Mouse (Mus musculus) lung, adult 18-20 months (tissue): ENCODE results near the gene Dicer1.
"Not testable (repeated sequence)": the region's sequence is repeated elsewhere in the genome, so short reads cannot be mapped to it uniquely, and the experiment has no call there.

ENCODE experiments used
- DNase-seq, 2 experiments: peaks; one replicate each; pipeline ENCODE4 v3.0.0; 2022; ENCODE audit warnings: mixed read lengths in 2 of 2

The Dicer1 gene

GRCm38 (mm10) chr12:104740841-104741787, 10.6 kb downstream of the Dicer1 start:
- no peak for DNase-seq

DNA sequence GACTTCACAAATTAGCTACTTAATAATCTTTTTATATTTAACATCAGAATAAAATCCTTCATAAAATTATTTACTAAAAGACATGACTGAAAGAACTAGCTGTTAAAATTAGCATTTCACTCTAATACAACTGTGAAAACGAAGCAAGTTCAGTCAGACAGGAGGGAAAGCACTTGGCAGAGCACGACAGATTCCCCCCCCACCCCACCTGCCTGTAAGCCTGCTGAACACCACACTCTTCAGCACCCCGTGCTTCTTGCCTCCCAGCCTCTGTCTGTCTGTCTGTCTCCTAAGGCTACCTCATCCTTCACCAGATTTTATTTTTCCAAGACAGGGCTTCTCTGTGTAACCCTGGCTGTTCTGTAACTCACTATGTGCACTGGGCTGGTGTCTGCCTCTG, 12.8 kb downstream of the Dicer1 start:
- DNase-seq: no peak

DNA sequence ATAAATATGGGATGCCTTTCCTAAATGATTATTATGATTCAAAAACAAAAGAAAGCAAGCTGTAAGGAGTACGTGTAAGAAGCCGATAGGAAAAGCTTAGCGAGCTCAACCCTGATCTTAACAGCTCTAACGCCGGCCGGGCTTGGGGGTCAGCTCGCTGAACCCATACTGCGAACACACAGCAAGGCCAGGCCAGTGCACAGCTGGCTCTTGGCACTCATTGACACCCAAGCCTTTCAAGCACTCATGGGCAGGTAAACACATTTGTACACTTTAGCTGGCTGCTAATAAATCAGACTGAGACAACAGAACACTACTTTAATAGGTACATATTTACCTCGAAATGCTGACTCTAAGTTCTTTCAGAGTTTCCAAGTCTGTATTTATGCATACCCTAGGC, 13.3 kb downstream of the Dicer1 start:
- no peak for DNase-seq

DNA sequence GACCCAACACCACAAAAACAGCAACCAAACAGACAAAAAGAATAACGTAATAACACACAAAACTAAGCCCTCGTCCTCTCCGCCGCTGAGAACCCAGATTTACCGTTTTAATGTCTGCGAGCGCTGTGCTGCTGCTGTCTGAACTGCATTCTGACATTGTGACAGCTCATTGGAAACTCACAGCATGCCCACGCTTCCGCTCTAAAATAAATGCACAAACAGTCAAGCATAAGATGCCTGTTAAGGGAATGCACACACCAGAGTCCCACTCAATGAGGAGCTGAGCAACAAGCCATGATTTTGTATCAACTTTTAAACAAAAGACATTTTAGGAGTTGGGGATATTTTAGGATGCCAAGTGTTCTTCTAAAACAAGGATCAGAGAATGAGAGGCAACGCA, 14.1 kb downstream of the Dicer1 start:
- DNase-seq: no peak

- DNase-seq: no peak
Observed at GRCm38 (mm10) chr12:104735993-104736395, 15.8 kb downstream of the Dicer1 start.

- no peak for DNase-seq
Observed at GRCm38 (mm10) chr12:104733165-104733564, 18.6 kb downstream of the Dicer1 start.

DNA sequence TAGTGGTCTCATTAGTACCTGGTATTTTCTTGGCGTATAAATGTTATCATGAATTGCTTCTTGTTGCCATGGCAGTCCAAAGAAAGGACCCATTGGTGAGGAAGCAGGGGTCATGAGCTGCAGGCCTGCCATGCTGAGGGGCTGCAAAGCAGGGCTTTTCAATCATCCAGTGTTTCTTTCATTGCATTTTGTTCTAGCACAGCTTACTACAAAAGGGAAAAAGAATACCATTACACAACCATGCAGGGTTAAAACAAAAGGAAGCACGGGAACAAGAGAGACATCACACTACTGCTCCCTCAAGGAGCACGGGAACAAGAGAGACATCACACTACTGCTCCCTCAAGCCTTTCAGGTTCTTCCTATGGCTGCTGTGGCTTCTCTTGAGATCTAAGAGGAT, 20.0 kb downstream of the Dicer1 start:
- DNase-seq: no peak

DNA sequence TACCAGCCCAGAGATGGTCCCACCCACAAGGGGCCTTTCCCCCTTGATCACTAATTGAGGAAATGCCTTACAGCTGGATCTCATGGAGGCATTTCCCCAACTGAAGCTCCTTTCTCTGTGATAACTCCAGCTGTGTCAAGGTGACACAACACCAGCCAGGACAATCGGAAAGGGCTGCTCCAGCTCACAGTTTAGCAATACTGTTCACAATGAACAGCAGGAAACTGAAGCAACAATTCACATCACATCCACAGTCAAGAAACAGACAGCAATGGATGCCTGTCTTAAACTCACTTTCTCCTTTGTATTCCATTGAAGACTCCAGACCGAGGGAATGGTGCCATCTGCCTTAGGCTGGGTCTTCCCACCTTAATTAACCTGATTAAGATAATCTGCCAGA, 25.3 kb downstream of the Dicer1 start:
- DNase-seq: not testable (repeated sequence)

DNA sequence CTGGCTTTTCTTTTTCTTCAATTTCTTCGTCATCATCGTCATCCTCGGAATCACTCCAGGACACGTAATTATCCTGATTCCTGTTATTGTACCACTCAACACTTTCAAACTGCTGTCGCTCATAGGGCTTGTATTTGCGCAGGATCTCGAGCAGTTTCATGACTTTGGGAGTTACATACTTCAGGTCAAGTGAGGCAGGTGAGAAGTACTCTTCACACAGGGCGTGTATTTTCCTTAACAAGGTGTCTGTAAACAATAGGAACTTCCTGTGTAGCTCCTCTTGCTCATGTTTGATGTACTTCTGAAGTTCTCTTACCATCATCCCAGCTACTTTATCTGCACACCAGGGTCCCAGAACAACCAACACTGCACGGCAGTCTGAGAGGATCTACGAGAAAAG, 29.7 kb downstream of the Dicer1 start:
- DNase-seq: peak; percentile 18 to 58

- DNase-seq: no peak
Observed at GRCm38 (mm10) chr12:104721011-104721410, 30.7 kb downstream of the Dicer1 start.

DNA sequence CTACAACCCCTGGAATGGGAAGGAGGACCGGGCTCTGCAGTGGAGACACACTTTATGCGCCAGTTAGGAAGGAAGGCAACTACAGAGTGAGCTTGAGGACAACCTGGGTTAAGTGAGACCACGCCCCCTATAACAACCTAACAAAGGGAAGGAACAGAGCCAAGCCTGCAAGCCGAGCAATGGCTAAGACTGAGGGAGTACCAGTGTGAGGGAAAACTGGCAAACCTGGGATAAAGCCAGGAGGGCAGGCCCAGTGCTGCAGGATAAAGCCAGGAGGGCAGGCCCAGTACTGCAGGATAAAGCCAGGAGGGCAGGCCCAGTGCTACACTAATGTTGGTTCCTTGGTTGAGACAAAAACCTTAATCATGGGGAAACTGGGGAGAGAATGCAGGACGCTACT, 32.8 kb downstream of the Dicer1 start:
- DNase-seq: peak in 1 of 2 experiments; percentile 17

DNA sequence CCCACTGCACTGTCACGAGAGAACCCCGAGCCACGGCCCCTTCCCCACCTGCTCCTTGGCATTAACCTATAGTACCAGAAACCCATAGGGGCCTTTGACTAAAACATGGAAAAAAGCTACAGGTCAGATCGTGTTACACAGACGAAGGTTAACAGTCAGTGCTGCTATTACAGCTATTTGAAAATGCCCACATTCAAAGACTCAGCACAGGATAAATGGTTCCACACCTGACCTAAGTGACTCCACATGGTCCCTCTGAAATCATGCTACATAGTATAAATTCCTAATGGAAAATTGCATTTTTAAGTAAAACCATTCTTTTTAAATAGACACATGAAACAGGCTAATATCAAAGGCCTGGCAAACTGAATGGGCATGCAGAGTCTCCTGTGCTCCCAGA, 35.3 kb downstream of the Dicer1 start:
- DNase-seq: no peak

GRCm38 (mm10) chr12:104715453-104715852, 36.3 kb downstream of the Dicer1 start:
- DNase-seq: no peak

- no peak for DNase-seq
Observed at GRCm38 (mm10) chr12:104700266-104700665, 51.5 kb downstream of the Dicer1 start.

GRCm38 (mm10) chr12:104699753-104700152, 52.0 kb downstream of the Dicer1 start:
- DNase-seq: peak in 1 of 2 experiments; percentile 25

DNA sequence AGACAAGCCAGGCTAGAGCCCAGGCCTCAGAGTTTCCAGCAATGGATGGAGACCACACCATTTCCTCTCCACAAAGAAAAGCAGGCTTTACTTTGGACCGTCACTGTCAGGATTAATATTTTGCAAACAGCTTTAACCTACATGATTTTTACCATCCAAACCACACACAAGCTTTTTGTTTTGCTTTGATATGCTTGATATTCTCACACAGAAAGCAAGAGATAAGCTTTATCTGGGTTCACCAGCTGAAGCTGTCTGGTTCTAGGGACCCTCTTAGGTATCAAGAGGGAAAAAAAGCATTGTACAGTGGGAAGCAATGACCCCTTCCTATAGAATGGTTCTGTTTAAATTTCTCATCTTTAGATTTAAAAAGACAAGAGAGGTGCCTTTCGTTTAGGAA, 56.2 kb downstream of the Dicer1 start:
- no peak for DNase-seq

DNA sequence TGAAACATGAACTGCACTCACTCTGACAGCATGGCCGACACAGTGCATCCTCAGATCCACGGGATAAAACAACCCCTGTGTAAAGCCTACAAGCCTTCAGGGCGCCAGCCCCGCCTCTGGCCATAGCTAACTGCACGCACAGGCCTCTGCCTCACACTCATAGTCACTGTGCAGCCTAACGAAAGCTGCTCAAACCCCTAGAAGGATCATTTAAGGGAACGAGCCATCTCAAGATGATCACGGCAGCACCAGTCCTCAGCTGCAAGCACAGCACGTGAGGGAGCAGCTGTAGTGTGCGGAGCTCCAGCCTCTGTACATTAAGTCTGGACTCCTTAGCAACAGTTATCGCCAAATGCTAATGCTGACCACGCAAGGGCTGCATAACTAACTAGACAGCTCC, 58.9 kb downstream of the Dicer1 start:
- DNase-seq: no peak

GRCm38 (mm10) chr12:104690412-104690811, 61.3 kb downstream of the Dicer1 start:
- DNase-seq: no peak

- DNase-seq: no peak
Observed at GRCm38 (mm10) chr12:104688870-104689269, 62.9 kb downstream of the Dicer1 start.

DNA sequence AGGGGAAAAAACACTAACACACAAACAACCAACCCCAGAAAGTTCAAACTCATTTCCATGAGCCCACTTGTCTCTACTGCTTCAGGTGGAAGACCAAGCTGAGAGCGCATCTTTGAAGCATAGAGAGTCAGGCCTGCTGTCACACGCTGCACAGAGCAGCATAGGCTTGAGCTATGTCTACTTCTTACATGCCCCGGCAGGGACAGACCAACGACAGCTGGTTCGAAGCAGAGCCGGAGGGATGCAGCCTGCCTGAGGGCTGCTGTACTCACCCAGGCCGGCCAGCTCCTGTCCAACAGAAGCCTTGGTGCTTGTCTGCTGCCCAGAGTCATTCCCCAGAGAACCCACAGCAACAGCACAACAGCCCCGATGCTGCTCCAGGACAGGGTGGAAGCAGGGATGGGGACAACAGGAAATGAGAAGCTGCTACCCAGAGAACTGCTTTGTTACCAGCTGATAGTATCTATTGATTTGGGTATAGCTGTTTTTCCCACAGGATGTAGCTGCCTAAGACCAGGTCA, 67.3 kb downstream of the Dicer1 start:
- DNase-seq: no peak

- no peak for DNase-seq
Observed at GRCm38 (mm10) chr12:104679819-104680132, 72.0 kb downstream of the Dicer1 start.

DNA sequence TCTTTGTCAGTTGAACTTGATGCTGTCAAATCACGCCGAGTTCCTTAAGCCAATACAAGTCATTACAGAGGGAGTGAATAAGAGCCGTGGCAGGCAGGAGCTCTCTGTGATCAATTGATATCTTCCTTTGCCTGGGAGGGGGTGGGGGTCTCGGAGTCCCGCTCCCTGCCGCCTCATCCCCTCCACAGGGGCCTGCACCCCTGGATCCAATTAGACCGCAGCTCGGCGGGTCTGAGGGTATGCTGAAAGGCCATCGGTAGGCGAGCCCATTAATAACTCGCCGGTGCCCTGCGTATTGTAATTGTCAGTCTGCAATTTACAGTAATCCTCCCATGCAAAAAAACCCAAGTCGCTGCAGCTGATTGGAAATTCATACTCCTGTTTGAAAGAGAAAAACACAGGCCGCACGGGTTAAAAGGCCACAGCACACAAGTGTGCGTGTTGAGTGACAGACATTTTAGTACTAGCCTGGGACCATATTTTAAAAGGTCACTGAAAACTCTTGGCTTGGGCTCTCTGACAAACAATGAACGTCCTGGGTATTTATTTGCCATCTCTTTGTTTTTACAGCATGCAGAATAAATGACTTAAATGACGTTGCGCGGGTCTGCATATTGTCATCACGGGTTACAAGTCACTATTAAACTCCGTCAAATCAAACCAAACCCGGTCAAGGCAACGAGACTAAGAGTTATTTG, 72.5 kb downstream of the Dicer1 start:
- DNase-seq: no peak

DNA sequence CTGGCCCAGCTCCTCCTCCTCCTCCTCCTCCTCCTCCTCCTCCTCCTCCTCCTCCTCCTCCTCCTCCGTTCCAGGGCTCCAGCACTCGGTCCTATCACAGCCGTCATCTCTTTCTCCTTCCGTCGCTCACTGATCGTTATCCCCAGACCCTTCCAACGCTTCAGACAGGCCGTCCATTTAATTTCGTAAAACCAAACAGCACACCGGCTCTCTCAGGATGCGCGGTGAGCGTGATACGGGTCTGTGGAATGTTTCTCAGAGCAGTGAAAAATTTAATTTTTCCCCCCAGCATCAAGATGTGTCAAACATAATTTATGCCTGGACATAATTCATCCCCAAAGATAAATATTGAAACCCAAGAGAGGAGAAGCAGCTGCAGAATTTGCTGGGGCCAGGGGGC, 73.3 kb downstream of the Dicer1 start:
- DNase-seq: no peak

GRCm38 (mm10) chr12:104677371-104677924, 74.3 kb downstream of the Dicer1 start:
- DNase-seq: no peak
